Mouse (Mus musculus): ENCODE results near the gene Asl. TPM values are rescaled to one million over a fixed set of nuclear protein-coding genes. Genes with fewer than 3 reads are reported as not detected.

Gene Asl
- polyA plus RNA-seq, 1 experiment, result 32.6 TPM

- Histone ChIP-seq H3K27ac (ENCODE audit: insufficient read depth, low read length) (no peak overlapping the region), H3K4me3 (ENCODE audit: insufficient read depth, low read length) (no peak overlapping the region), H3K4me1 (ENCODE audit: control insufficient read depth, insufficient read depth, low read length) (no peaks in the 10 kb centered on the region)
- no peak for TF ChIP-seq CTCF (IDR thresholded peaks at IDR 0.05; ENCODE audit: borderline replicate concordance, insufficient read depth, low read length)
- no peak for TF ChIP-seq POLR2A (IDR thresholded peaks at IDR 0.05; ENCODE audit: low read depth, low read length)
Measured at GRCm38 (mm10) chr5:130033869-130034268, 4.8 kb upstream of the Asl start.

GRCm38 (mm10) chr5:130031410-130032390 lies 2.7 kb upstream of the Asl start:
- TF ChIP-seq CTCF (IDR thresholded peaks at IDR 0.05; ENCODE audit: borderline replicate concordance, insufficient read depth, low read length), result no peak
- TF ChIP-seq POLR2A (IDR thresholded peaks at IDR 0.05; ENCODE audit: low read depth, low read length), result no peak
- no peak overlapping the region for H3K27ac ChIP-seq (ENCODE audit: insufficient read depth, low read length)
- H3K4me1 ChIP-seq (ENCODE audit: control insufficient read depth, insufficient read depth, low read length), result no peaks in the 10 kb centered on the region
- H3K4me3 ChIP-seq (ENCODE audit: insufficient read depth, low read length), result no peak overlapping the region

GRCm38 (mm10) chr5:130027696-130028095 lies 1.4 kb downstream of the Asl start:
- Histone ChIP-seq H3K4me1 (ENCODE audit: control insufficient read depth, insufficient read depth, low read length) (no peaks in the 10 kb centered on the region), H3K27ac (ENCODE audit: insufficient read depth, low read length) (no peak overlapping the region), H3K4me3 (ENCODE audit: insufficient read depth, low read length) (no peak overlapping the region)
- TF ChIP-seq CTCF (IDR thresholded peaks at IDR 0.05; ENCODE audit: borderline replicate concordance, insufficient read depth, low read length) (no peak), POLR2A (IDR thresholded peaks at IDR 0.05; ENCODE audit: low read depth, low read length) (no peak)

GRCm38 (mm10) chr5:130027134-130027533 lies 1.9 kb downstream of the Asl start:
- TF ChIP-seq POLR2A (IDR thresholded peaks at IDR 0.05; ENCODE audit: low read depth, low read length), result no peak

GRCm38 (mm10) chr5:130023767-130024539 lies 5.1 kb downstream of the Asl start:
- TF ChIP-seq CTCF (IDR thresholded peaks at IDR 0.05; ENCODE audit: borderline replicate concordance, insufficient read depth, low read length) (peak; percentile 75; the same call in 1 of the 2 replicates), POLR2A (IDR thresholded peaks at IDR 0.05; ENCODE audit: low read depth, low read length) (peak; percentile 90)
- H3K27ac ChIP-seq (ENCODE audit: insufficient read depth, low read length), result no peak overlapping the region
- H3K4me3 ChIP-seq (ENCODE audit: insufficient read depth, low read length), result peak overlapping the region; percentile 84
- peaks cover 4% of the 10 kb centered on the region for H3K4me1 ChIP-seq (ENCODE audit: control insufficient read depth, insufficient read depth, low read length)

More at GRCm38 (mm10) chr5:130027134-130027533, 1.9 kb downstream of the Asl start:
- Histone ChIP-seq H3K4me3 (ENCODE audit: insufficient read depth, low read length) (no peak overlapping the region), H3K27ac (ENCODE audit: insufficient read depth, low read length) (no peak overlapping the region), H3K4me1 (ENCODE audit: control insufficient read depth, insufficient read depth, low read length) (no peaks in the 10 kb centered on the region)

- TF ChIP-seq CTCF (IDR thresholded peaks at IDR 0.05; ENCODE audit: borderline replicate concordance, insufficient read depth, low read length), result no peak
- no peak for TF ChIP-seq POLR2A (IDR thresholded peaks at IDR 0.05; ENCODE audit: low read depth, low read length)
- peak overlapping the region; percentile 16 for H3K4me3 ChIP-seq (ENCODE audit: insufficient read depth, low read length)
- peaks cover 4% of the 10 kb centered on the region for H3K4me1 ChIP-seq (ENCODE audit: control insufficient read depth, insufficient read depth, low read length)
- H3K27ac ChIP-seq (ENCODE audit: insufficient read depth, low read length), result no peak overlapping the region
Measured at GRCm38 (mm10) chr5:130023067-130023766, 5.8 kb downstream of the Asl start.

GRCm38 (mm10) chr5:130022366-130022765 lies 6.7 kb downstream of the Asl start:
- Histone ChIP-seq H3K27ac (ENCODE audit: insufficient read depth, low read length) (no peak overlapping the region), H3K4me3 (ENCODE audit: insufficient read depth, low read length) (no peak overlapping the region), H3K4me1 (ENCODE audit: control insufficient read depth, insufficient read depth, low read length) (peaks cover 4% of the 10 kb centered on the region)
- TF ChIP-seq CTCF (IDR thresholded peaks at IDR 0.05; ENCODE audit: borderline replicate concordance, insufficient read depth, low read length), result no peak
- no peak for TF ChIP-seq POLR2A (IDR thresholded peaks at IDR 0.05; ENCODE audit: low read depth, low read length)

GRCm38 (mm10) chr5:130021361-130021966 lies 7.6 kb downstream of the Asl start:
- Histone ChIP-seq H3K4me3 (ENCODE audit: insufficient read depth, low read length) (no peak overlapping the region), H3K27ac (ENCODE audit: insufficient read depth, low read length) (no peak overlapping the region)
- no peak for TF ChIP-seq POLR2A (IDR thresholded peaks at IDR 0.05; ENCODE audit: low read depth, low read length)
- no peak for TF ChIP-seq CTCF (IDR thresholded peaks at IDR 0.05; ENCODE audit: borderline replicate concordance, insufficient read depth, low read length)

GRCm38 (mm10) chr5:130019461-130019860 lies 9.6 kb downstream of the Asl start:
- no peak overlapping the region for H3K27ac ChIP-seq (ENCODE audit: insufficient read depth, low read length)
- H3K4me1 ChIP-seq (ENCODE audit: control insufficient read depth, insufficient read depth, low read length), result peaks cover 4% of the 10 kb centered on the region
- H3K4me3 ChIP-seq (ENCODE audit: insufficient read depth, low read length), result no peak overlapping the region
- TF ChIP-seq POLR2A (IDR thresholded peaks at IDR 0.05; ENCODE audit: low read depth, low read length) (no peak), CTCF (IDR thresholded peaks at IDR 0.05; ENCODE audit: borderline replicate concordance, insufficient read depth, low read length) (no peak)

More at GRCm38 (mm10) chr5:130021361-130021966, 7.6 kb downstream of the Asl start:
- H3K4me1 ChIP-seq (ENCODE audit: control insufficient read depth, insufficient read depth, low read length), result peaks cover 4% of the 10 kb centered on the region

Measured in embryonic fibroblast, embryonic 13.5 days (primary cell).